Mouse (Mus musculus) ES-Bruce4 (cell line): Measurements from ENCODE around the gene Dnaja4.

Source experiments
- CTCF ChIP-seq: IDR thresholded peaks from one replicate; pipeline ENCODE4 v1.8.1; 2011; ENCODE audit warnings: low read depth, low read length
- EP300 ChIP-seq: IDR thresholded peaks from 2 replicates; pipeline ENCODE4 v1.6.1; 2011; ENCODE audit warnings: low read depth, low read length; ENCODE audit not compliant: insufficient read depth
- POLR2A ChIP-seq: IDR thresholded peaks from one replicate; pipeline ENCODE4 v1.8.1; 2011; ENCODE audit warnings: low read length; ENCODE audit not compliant: insufficient read depth

- no peak for TF ChIP-seq CTCF
- no peak for TF ChIP-seq POLR2A
- no peak for TF ChIP-seq EP300
These were observed 42.8 kb upstream of the Dnaja4 start for GRCm38 (mm10) chr9:54655846-54656245.
